Mouse (Mus musculus) adrenal gland, postnatal 14 days (tissue): Measurements from ENCODE around the gene C530025M09Rik. TPM values are rescaled to one million over a fixed set of nuclear protein-coding genes. Genes with fewer than 3 reads are reported as not detected.

Source experiments
- DNase-seq: peaks from one replicate; pipeline ENCODE4 v3.0.0; 2021; ENCODE audit warnings: mixed read lengths
- total RNA-seq: library from RNA; stranded (reverse); gene quantifications from 2 replicates; pipeline ENCODE4 v1.2.3, GENCODE M21; 2021

C530025M09Rik gene
- total RNA-seq, 1 experiment from 2014 or later = not detected

DNA sequence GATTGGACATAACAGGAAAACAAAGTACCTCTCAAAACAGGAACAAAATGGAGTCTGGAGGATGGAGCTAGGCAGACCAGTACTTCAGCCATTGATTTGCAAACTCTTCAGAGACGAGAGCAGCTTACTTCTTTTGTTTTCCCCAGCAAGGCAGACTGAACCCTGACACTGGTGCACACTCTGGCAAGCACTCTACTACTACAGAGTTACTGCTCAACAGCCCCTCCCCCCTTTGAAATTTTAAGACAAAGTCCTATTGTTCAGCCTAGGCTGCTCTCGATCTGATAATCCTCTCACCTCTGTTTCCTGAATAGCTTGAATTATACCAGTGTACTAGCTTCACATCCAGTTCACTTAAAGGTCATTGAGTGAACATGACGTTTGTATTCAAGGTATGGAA lies 32.4 kb downstream of the C530025M09Rik start:
- DNase-seq = no peak

Other genes starting within 250 kb of the C530025M09Rik start
- gene Syndig1, start 2.0 kb downstream of the C530025M09Rik start, total RNA-seq = 1.1 and 1.5 TPM in 2 replicates